Mouse (Mus musculus): ENCODE data around the gene Tyw1.
A peak's percentile ranks its signal among the peaks of the same experiment; 100 is the strongest.

DNA sequence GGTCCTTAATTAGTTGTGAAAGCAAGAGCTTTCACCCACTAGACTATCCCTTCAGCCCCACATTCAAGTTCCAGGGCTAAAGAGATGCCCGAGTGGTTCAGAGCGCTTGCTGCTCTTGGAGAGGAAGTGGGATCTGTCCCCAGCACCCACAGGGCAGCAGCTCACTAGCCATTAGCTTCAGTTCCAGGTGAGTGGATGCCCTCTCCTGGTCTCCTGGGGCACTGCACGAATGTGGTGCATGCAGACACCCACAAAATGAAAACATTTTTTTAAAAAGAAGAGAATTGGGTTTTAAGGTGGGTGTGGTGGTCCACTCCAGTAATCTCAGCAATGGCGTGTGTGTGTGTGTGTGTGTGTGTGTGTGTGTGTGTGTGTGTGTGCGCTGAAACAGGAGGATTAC lies 40.7 kb downstream of the Tyw1 start:
- TF ChIP-seq CTCF (IDR thresholded peaks at IDR 0.05) (peak; percentile 16; the same call in 1 of the 2 replicates), POLR2A (IDR thresholded peaks at IDR 0.05; ENCODE audit: insufficient read depth, low read depth, low read length) (no peak), EP300 (IDR thresholded peaks at IDR 0.05; ENCODE audit: insufficient read depth, low read depth, low read length) (no peak)
